Mouse (Mus musculus) CH12.LX (cell line): ENCODE measurements around the gene Uvrag. TPM values are rescaled to one million over a fixed set of nuclear protein-coding genes. Genes with fewer than 3 reads are reported as not detected.

Experiments used
- DNase-seq: peaks from one replicate; pipeline ENCODE4 v3.0.0-alpha.2; 2013; ENCODE audit errors: extremely low read depth
- H3K27ac ChIP-seq: 2 replicates; pipeline ENCODE4 v1.5.1; 2012; ENCODE audit warnings: low read depth, mild to moderate bottlenecking, control low read depth, moderate library complexity; ENCODE audit not compliant: insufficient read depth
- H3K27me3 ChIP-seq: replicated peaks from 2 replicates; pipeline ENCODE3; 2012; ENCODE audit warnings: inconsistent platforms
- H3K36me3 ChIP-seq, 2 experiments: replicated peaks in 1 of 2; 2 replicates each; pipeline versions ENCODE3 to v1.6.1; 2012; ENCODE audit warnings: inconsistent platforms in 1 of 2, low read length in 1 of 2, mild to moderate bottlenecking in 1 of 2, mixed read lengths in 1 of 2, moderate library complexity in 1 of 2; ENCODE audit not compliant: control insufficient read depth in 1 of 2, insufficient read depth in 1 of 2
- H3K4me1 ChIP-seq, 2 experiments: 2 replicates each; pipeline ENCODE4 v1.6.1; 2012; ENCODE audit warnings: inconsistent platforms in 1 of 2, moderate library complexity in 1 of 2; ENCODE audit not compliant: insufficient read depth in 2 of 2, control insufficient read depth in 1 of 2
- H3K4me2 ChIP-seq: 2 replicates; pipeline ENCODE4 v1.6.1; 2012; ENCODE audit warnings: low read depth, mild to moderate bottlenecking, control low read depth; ENCODE audit not compliant: poor library complexity, insufficient read depth, severe bottlenecking
- H3K4me3 ChIP-seq, 3 experiments: fragments of 150-350 bp in 1 of 3; sonication (generic) in 1 of 3; replicated peaks in 1 of 3; 2 replicates each; pipeline versions ENCODE3 to v1.5.1; 2011 to 2012; ENCODE audit warnings: low read depth in 2 of 3, low read length in 2 of 3, mild to moderate bottlenecking in 2 of 3, moderate library complexity in 2 of 3, control low read depth in 1 of 3, improper control_type of control experiment in 1 of 3, inconsistent platforms in 1 of 3, mixed read lengths in 1 of 3; ENCODE audit not compliant: poor library complexity in 1 of 3
- H3K79me2 ChIP-seq: replicated peaks from 2 replicates; pipeline ENCODE4 v1.6.1; 2012; ENCODE audit warnings: mild to moderate bottlenecking, moderate library complexity; ENCODE audit not compliant: control insufficient read depth, poor library complexity, insufficient read depth, severe bottlenecking; ENCODE audit errors: extremely low read depth
- H3K9ac ChIP-seq: 2 replicates; pipeline ENCODE4 v1.6.1; 2012; ENCODE audit warnings: low read depth, mild to moderate bottlenecking, control low read depth, moderate library complexity; ENCODE audit not compliant: insufficient read depth
- H3K9me3 ChIP-seq: replicated peaks from 2 replicates; pipeline ENCODE3; 2012; ENCODE audit warnings: low read length, inconsistent platforms, mixed read lengths
- CHD1 ChIP-seq: IDR thresholded peaks from 2 replicates; pipeline ENCODE4 v1.6.1; 2012; ENCODE audit warnings: low read depth, low read length, improper control_type of control experiment, inconsistent platforms
- CTCF ChIP-seq, 2 experiments: IDR thresholded peaks in 1 of 2; conservative IDR thresholded peaks in 1 of 2; 2 replicates each; pipeline ENCODE4 v1.5.1; 2011 to 2012; ENCODE audit warnings: low read depth in 2 of 2, low read length in 2 of 2, improper control_type of control experiment in 1 of 2, inconsistent platforms in 1 of 2, mild to moderate bottlenecking in 1 of 2, moderate library complexity in 1 of 2
- ETS1 ChIP-seq: conservative IDR thresholded peaks from 2 replicates; pipeline ENCODE4 v1.6.1; 2012; ENCODE audit warnings: low read depth, mild to moderate bottlenecking, inconsistent platforms, low read length, improper control_type of control experiment, moderate library complexity
- IRF4 ChIP-seq: IDR thresholded peaks from 2 replicates; pipeline ENCODE4 v1.6.1; 2014; ENCODE audit warnings: low read depth, mild to moderate bottlenecking, inconsistent platforms, low read length, improper control_type of control experiment
- JUND ChIP-seq: conservative IDR thresholded peaks from 2 replicates; pipeline ENCODE4 v1.6.1; 2011; ENCODE audit warnings: low read depth, low read length, improper control_type of control experiment
- MAFK ChIP-seq: IDR thresholded peaks from 2 replicates; pipeline ENCODE4 v1.6.1; 2011; ENCODE audit warnings: low read length, improper control_type of control experiment; ENCODE audit not compliant: insufficient replicate concordance
- MAX ChIP-seq: IDR thresholded peaks from 2 replicates; pipeline ENCODE4 v1.6.1; 2011; ENCODE audit warnings: low read length, improper control_type of control experiment
- MYC ChIP-seq: IDR thresholded peaks from 2 replicates; pipeline ENCODE4 v1.6.1; 2011; ENCODE audit warnings: low read depth, mild to moderate bottlenecking, improper control_type of control experiment, low read length
- NELFE ChIP-seq: IDR thresholded peaks from 2 replicates; pipeline ENCODE4 v1.6.1; 2011; ENCODE audit warnings: low read depth, low read length, improper control_type of control experiment
- POLR2A ChIP-seq: IDR thresholded peaks from 2 replicates; pipeline ENCODE4 v1.6.1; 2011; ENCODE audit warnings: low read depth, mild to moderate bottlenecking, improper control_type of control experiment, low read length
- POLR2AphosphoS2 ChIP-seq: IDR thresholded peaks from 2 replicates; pipeline ENCODE4 v1.6.1; 2011; ENCODE audit warnings: low read depth, low read length, improper control_type of control experiment
- RAD21 ChIP-seq: IDR thresholded peaks from 2 replicates; pipeline ENCODE4 v1.6.1; 2011; ENCODE audit warnings: low read depth, mild to moderate bottlenecking, low read length, improper control_type of control experiment, moderate library complexity
- SIN3A ChIP-seq: IDR thresholded peaks from 2 replicates; pipeline ENCODE4 v1.6.1; 2012; ENCODE audit warnings: low read length, improper control_type of control experiment, inconsistent platforms
- SMC3 ChIP-seq: IDR thresholded peaks from 2 replicates; pipeline ENCODE4 v1.6.1; 2011; ENCODE audit warnings: low read depth, low read length, improper control_type of control experiment
- USF2 ChIP-seq: conservative IDR thresholded peaks from 2 replicates; pipeline ENCODE4 v1.6.1; 2011; ENCODE audit warnings: low read depth, low read length, improper control_type of control experiment
- ZC3H11A ChIP-seq: IDR thresholded peaks from 2 replicates; pipeline ENCODE4 v1.6.1; 2012; ENCODE audit warnings: low read depth, mild to moderate bottlenecking, inconsistent platforms, low read length, improper control_type of control experiment
- dilution Hi-C: fragments of 300-500 bp; cut with MboI; formaldehyde crosslinking; loops from 2 replicates; pipeline ENCODE4 v1.14.3; 2020; ENCODE audit warnings: low sequenced_read_pairs; ENCODE audit not compliant: extremely low pct_unique_long_range_greater_than_20kb, extremely low pct_ligation_motif_present
- in situ Hi-C: fragments of 300-500 bp; cut with MboI; formaldehyde crosslinking; loops from 3 replicates; pipeline ENCODE4 v1.14.3; 2019; ENCODE audit warnings: low sequenced_read_pairs, low pct_ligation_motif_present, low pct_unique_long_range_greater_than_20kb, mixed read lengths
- polyA plus RNA-seq: library from polyadenylated mRNA; unstranded; fragments of >175 nt; gene quantifications from 2 replicates; pipeline ENCODE4 v1.2.1, GENCODE M21; 2012; ENCODE audit warnings: low read depth; ENCODE audit not compliant: insufficient read length
- total RNA-seq, 2 experiments: library from RNA; depleted of rRNA; stranded (reverse); fragments of 300-350 nt in 1 of 2; fragments of >200 nt in 1 of 2; gene quantifications; 2 replicates each; pipeline ENCODE4 v1.2.3; 2012 to 2014

Gene Uvrag
- total and polyA plus RNA-seq, 3 experiments = 20.6 to 47.4 (median 37.5) TPM

- Histone ChIP-seq H3K36me3 (peaks cover 0 to 73% of the 10 kb centered on the region in 2 experiments), H3K9ac (no peak overlapping the region), H3K9me3 (no peaks in the 10 kb centered on the region), H3K79me2 (no peaks in the 10 kb centered on the region; the same call in 1 of the 2 replicates), H3K4me2 (no peak overlapping the region), H3K4me3 (no peak overlapping the region), H3K4me1 (peaks cover 6 to 28% of the 10 kb centered on the region in 2 experiments), H3K27ac (no peak overlapping the region), H3K27me3 (no peaks in the 10 kb centered on the region)
- in situ Hi-C loops = no loop called here
- DNase-seq = no peak
- dilution Hi-C loops = no loop called here
- no peak for TF ChIP-seq MYC
- TF ChIP-seq MAX = no peak
- no peak for TF ChIP-seq MAFK
- TF ChIP-seq ETS1 = no peak
- no peak for TF ChIP-seq IRF4
- no peak for TF ChIP-seq JUND
- no peak for TF ChIP-seq POLR2A
- TF ChIP-seq SMC3 = no peak
- no peak for TF ChIP-seq NELFE
- no peak for TF ChIP-seq POLR2AphosphoS2
- no peak for TF ChIP-seq SIN3A
- TF ChIP-seq ZC3H11A = no peak
These were observed 117.0 kb downstream of the Uvrag start for GRCm38 (mm10) chr7:99023931-99024330.

- H3K27me3 ChIP-seq = no peaks in the 10 kb centered on the region
- H3K4me1 ChIP-seq = peaks cover 2 to 25% of the 10 kb centered on the region in 2 experiments; a peak in 2 of 4 replicates
- DNase-seq = no peak
- in situ Hi-C loops = no loop called here
- TF ChIP-seq CTCF (conservative IDR thresholded peaks at IDR 0.05 in 1 of 2, IDR thresholded peaks at IDR 0.05 in 1 of 2; ENCODE audit: low read depth in 2 of 2, low read length in 2 of 2) (peak in 1 of 2 experiments; percentile 33; a peak in 1 of 4 replicates), RAD21 (peak; percentile 34), SIN3A (no peak)
- no peak overlapping the region for H3K4me3 ChIP-seq
- H3K9ac ChIP-seq = no peak overlapping the region
- H3K79me2 ChIP-seq = no peaks in the 10 kb centered on the region
- no peaks in the 10 kb centered on the region for H3K9me3 ChIP-seq
- H3K36me3 ChIP-seq = peaks cover 0 to 68% of the 10 kb centered on the region in 2 experiments
- no peak overlapping the region for H3K27ac ChIP-seq
- dilution Hi-C loops = no loop called here
- H3K4me2 ChIP-seq = no peak overlapping the region
These were observed 119.7 kb downstream of the Uvrag start for GRCm38 (mm10) chr7:99021277-99021676.

GRCm38 (mm10) chr7:99020353-99020752, 120.6 kb downstream of the Uvrag start:
- H3K9ac ChIP-seq = no peak overlapping the region
- DNase-seq = no peak
- no peaks in the 10 kb centered on the region for H3K27me3 ChIP-seq
- H3K4me3 ChIP-seq = no peak overlapping the region
- no peak overlapping the region for H3K27ac ChIP-seq
- peaks cover 3 to 69% of the 10 kb centered on the region in 2 experiments for H3K36me3 ChIP-seq
- dilution Hi-C loops = no loop called here
- H3K4me1 ChIP-seq = peaks cover 2 to 25% of the 10 kb centered on the region in 2 experiments; a peak in 2 of 4 replicates
- no peak overlapping the region for H3K4me2 ChIP-seq
- no peaks in the 10 kb centered on the region for H3K9me3 ChIP-seq
- TF ChIP-seq NELFE = no peak
- no peak for TF ChIP-seq POLR2A
- no peak for TF ChIP-seq SIN3A
- TF ChIP-seq CHD1 = no peak
- no peak for TF ChIP-seq MAFK
- no peak for TF ChIP-seq USF2
- no peaks in the 10 kb centered on the region for H3K79me2 ChIP-seq
- in situ Hi-C loops = no loop called here
